Mouse (Mus musculus) cortical plate, adult 2 months (tissue): ENCODE results near the gene Tac2.

Source experiments
- CTCF ChIP-seq: fragments of 200-500 bp; IDR thresholded peaks from 2 replicates; pipeline ENCODE4 v1.5.1; 2011; ENCODE audit warnings: mild to moderate bottlenecking, control low read depth, low read length; ENCODE audit not compliant: insufficient read depth; ENCODE audit errors: extremely low read depth
- POLR2A ChIP-seq: fragments of 200-500 bp; IDR thresholded peaks from 2 replicates; pipeline ENCODE4 v1.6.1; 2011; ENCODE audit warnings: mild to moderate bottlenecking, low read length, control low read depth; ENCODE audit not compliant: insufficient read depth; ENCODE audit errors: extremely low read depth

GRCm38 (mm10) chr10:127730285-127730932 lies 6.1 kb downstream of the Tac2 start:
- TF ChIP-seq POLR2A (no peak), CTCF (no peak)
